ENCODE assay signal across 9 mouse cellular contexts in genomic region chr3:98348705-98349104, GRCm38 (mm10). TPM values are rescaled to one million over a fixed set of nuclear protein-coding genes. Genes with fewer than 3 reads are reported as not detected.
DNase-seq lines count a peak whose midpoint lies in the region; ATAC-seq and TF ChIP-seq lines count a peak whose summit lies in the region.
"Had no signal": no experiment of that assay in that cellular context is flagged by ENCODE, and none has a peak within 500 bp of the region (broad histone marks: within the 10 kb centered on the region; RNA-seq: fewer than 3 reads in every experiment).

No protein-coding gene starts in this region.

- TF ChIP-seq POLR2A in spleen, adult 2 months (IDR thresholded peaks at IDR 0.05; ENCODE audit: low read depth, low read length): no peak

- 10% methylated on average over 7 of the region's 8 CpGs for WGBS in spleen, adult 2 months
- WGBS in liver, embryonic 13.5 days (ENCODE audit: insufficient replicate concordance): 11% methylated on average over 8 of the region's 8 CpGs

- no peak overlapping the region for H3K9ac ChIP-seq in liver, embryonic 13.5 days

- H3K9me3 ChIP-seq in liver, embryonic 13.5 days (replicated peaks): no peaks in the 10 kb centered on the region

- peak; percentile 64 for ATAC-seq in liver, embryonic 13.5 days (ENCODE audit: low read depth)

- H3K27ac ChIP-seq in spleen, adult 2 months (ENCODE audit: insufficient read depth, low read length): peak overlapping the region; percentile 62
- H3K27ac ChIP-seq in liver, embryonic 13.5 days: no peak overlapping the region

- no peaks in the 10 kb centered on the region for H3K36me3 ChIP-seq in spleen, adult 2 months (ENCODE audit: control insufficient read depth, insufficient read depth, low read length)
- H3K36me3 ChIP-seq in liver, embryonic 13.5 days: no peaks in the 10 kb centered on the region

- intact Hi-C loops in gastrocnemius, postnatal 14 days (cut with DNase I; ENCODE audit: low total_unique reads): no loop called here

- H3K27me3 ChIP-seq in spleen, adult 2 months (ENCODE audit: control insufficient read depth, insufficient read depth, low read length): no peaks in the 10 kb centered on the region
- no peaks in the 10 kb centered on the region for H3K27me3 ChIP-seq in liver, embryonic 13.5 days

- H3K4me1 ChIP-seq in spleen, adult 2 months (ENCODE audit: control insufficient read depth, insufficient read depth, insufficient read length): no peaks in the 10 kb centered on the region; the same call in 1 of the 2 replicates
- H3K4me1 ChIP-seq in liver, embryonic 13.5 days (replicated peaks): peaks cover 14% of the 10 kb centered on the region

- peak in 1 of 2 experiments; percentile 41 for DNase-seq in spleen, adult 2 months (ENCODE audit: low read depth in 1 of 2, low spot score in 2 of 2)
- DNase-seq in spleen, postnatal 4 days (ENCODE audit: low spot score in 2 of 2): no peak
- peak; percentile 54 for DNase-seq in embryo, embryonic 10 days (ENCODE audit: low spot score)
- DNase-seq in liver, embryonic 13.5 days: no peak
- peak; percentile 21 for DNase-seq in thymus, postnatal 25 days
- no peak for DNase-seq in gastrocnemius, postnatal 14 days
- no peak for DNase-seq in c-Kit-positive CD71-positive TER-119-positive erythroid progenitor cells, embryonic 14.5 days (ENCODE audit: low spot score)
- no peak for DNase-seq in layer of hippocampus, adult 8-10 months (ENCODE audit: low spot score in 2 of 2)
- DNase-seq: gastrocnemius, postnatal 10 days had no signal

- no peak for TF ChIP-seq CTCF in spleen, adult 2 months (IDR thresholded peaks at IDR 0.05; ENCODE audit: extremely low read depth, insufficient read depth, insufficient read length, insufficient replicate concordance)

- peak overlapping the region; percentile 12 for H3K4me3 ChIP-seq in spleen, adult 2 months (ENCODE audit: extremely low read depth, insufficient read depth, insufficient read length)
- H3K4me3 ChIP-seq in liver, embryonic 13.5 days (replicated peaks): no peak overlapping the region

- peak overlapping the region; percentile 17; the same call in 1 of the 2 replicates for H3K4me2 ChIP-seq in liver, embryonic 13.5 days

RNA-seq across cellular contexts. Expression of gene Phgdh, which starts 8.9 kb away (rescaled TPM):
- polyA plus RNA-seq in spleen, adult 2 months (2012; rRNA removed): 53.1 and 70.7 TPM in 2 replicates
- polyA plus RNA-seq in liver, embryonic 13.5 days (2015; fragmentation: Nextera tagmentation; extraction: Ambion mirVana): 305 and 316 TPM in 2 replicates
- total RNA-seq in gastrocnemius, postnatal 14 days (2021): 1 to 10 TPM; 5.7 to 7.0 TPM
- total RNA-seq in layer of hippocampus, adult 8-10 months (2022): 10 to 100 TPM; 61.3 to 72.1 (median 67.5) TPM

RNA-seq across cellular contexts. Expression of gene Zfp697, which starts 33.6 kb away (rescaled TPM):
- 0.68 and 0.96 TPM in 2 replicates for polyA plus RNA-seq in spleen, adult 2 months (2012; rRNA removed)
- 2.0 and 2.8 TPM in 2 replicates for polyA plus RNA-seq in liver, embryonic 13.5 days (2015; fragmentation: Nextera tagmentation; extraction: Ambion mirVana)
- 1 to 10 TPM; 1.2 to 1.3 TPM for total RNA-seq in gastrocnemius, postnatal 14 days (2021)
- 10 to 100 TPM; 27.1 to 32.6 (median 27.9) TPM for total RNA-seq in layer of hippocampus, adult 8-10 months (2022)

Comparison
In these comparisons a context has a peak if more than half of its experiments do, and no peak if none do; other contexts are left out.
1. DNase-seq: peak in embryo, embryonic 10 days (single experiment) and thymus, postnatal 25 days (single experiment); none in spleen, postnatal 4 days (0 of 2), liver, embryonic 13.5 days (single experiment), gastrocnemius, postnatal 14 days (single experiment), c-Kit-positive CD71-positive TER-119-positive erythroid progenitor cells, embryonic 14.5 days (single experiment) and layer of hippocampus, adult 8-10 months (0 of 2).
2. RNA of gene Phgdh, which starts 8.9 kb away (total RNA-seq): 61.3 to 72.1 TPM in layer of hippocampus, adult 8-10 months; 5.7 to 7.0 TPM in gastrocnemius, postnatal 14 days; every median in the first group is over 4 times any median in the second.
3. RNA of gene Zfp697, which starts 33.6 kb away (total RNA-seq): 27.1 to 32.6 TPM in layer of hippocampus, adult 8-10 months; 1.2 to 1.3 TPM in gastrocnemius, postnatal 14 days; every median in the first group is over 10 times any median in the second.